Mouse (Mus musculus) layer of hippocampus, postnatal 36 days (tissue): ENCODE results near the gene Npvf. TPM values are rescaled to one million over a fixed set of nuclear protein-coding genes. Genes with fewer than 3 reads are reported as not detected.
"Not testable (repeated sequence)": the region's sequence is repeated elsewhere in the genome, so short reads cannot be mapped to it uniquely, and the experiment has no call there.

Source experiments
- DNase-seq, 2 experiments: peaks; one replicate each; pipeline ENCODE4 v3.0.0; 2022
- total RNA-seq, 2 experiments: library from RNA; stranded (reverse); gene quantifications; 2 replicates each; pipeline ENCODE4 v1.2.3; 2021

Gene Npvf
- total RNA-seq, 2 experiments from 2014 or later, result not detected

- no peak for DNase-seq
Measured at GRCm38 (mm10) chr6:50639656-50640055, 14.6 kb downstream of the Npvf start.

- DNase-seq, result not testable (repeated sequence)
Measured at GRCm38 (mm10) chr6:50626170-50626569, 28.1 kb downstream of the Npvf start.

DNA sequence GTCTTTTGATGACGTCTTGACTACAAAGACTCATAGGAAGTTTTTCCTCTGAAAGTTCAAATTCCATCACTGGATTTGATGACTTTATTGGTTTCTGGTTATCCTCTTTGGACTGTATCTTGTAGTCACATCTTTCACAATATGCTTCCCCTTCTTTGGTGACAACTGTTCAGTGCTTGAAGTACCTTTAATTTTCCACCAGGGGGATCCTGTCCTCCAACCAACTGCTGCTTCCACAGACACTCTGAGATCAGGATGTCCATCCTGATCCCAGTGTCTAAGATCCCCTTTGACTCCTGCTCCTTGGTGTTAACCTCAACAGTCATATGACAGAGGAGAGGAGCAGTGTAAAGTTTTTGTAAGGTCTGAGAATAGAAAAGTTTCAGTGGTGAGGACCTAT lies 36.0 kb downstream of the Npvf start:
- DNase-seq, result not testable (repeated sequence)

DNA sequence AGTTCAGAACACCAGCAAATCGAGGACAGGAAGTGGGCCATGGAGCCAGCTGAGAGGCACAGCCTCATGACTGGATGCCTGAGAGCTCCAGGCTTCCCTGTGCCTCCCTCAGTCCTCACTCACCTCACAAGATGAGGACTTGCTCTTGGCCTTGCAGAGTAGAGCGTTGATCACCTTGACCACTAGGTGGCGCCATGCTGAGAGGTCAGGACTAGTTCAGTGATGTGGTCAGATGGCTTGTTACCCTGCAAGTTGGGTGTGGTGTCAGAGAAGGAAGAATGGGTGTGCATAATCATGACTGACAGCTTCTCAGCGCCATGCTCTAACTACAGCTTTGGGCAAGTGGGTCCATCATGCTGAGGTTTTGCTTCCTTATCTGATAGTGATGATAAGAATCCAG lies 52.6 kb downstream of the Npvf start:
- DNase-seq, result no peak

Other genes with a start within 250 kb of the Npvf start
- 10 to 100 TPM; 18.2 to 22.5 TPM for gene Osbpl3, start 198.2 kb downstream of the Npvf start, total RNA-seq
- 10 to 100 TPM; 45.4 to 46.7 TPM for gene Cycs, start 87.9 kb downstream of the Npvf start, total RNA-seq
- under 1 TPM; 0.15 to 0.27 TPM for gene 4921507P07Rik, start 57.8 kb downstream of the Npvf start, total RNA-seq